Mouse (Mus musculus): ENCODE measurements at regions not wholly inside any gene's neighbourhood (a gene's known extent, or its start where the extent isn't known, plus 50 kb on each side); places are given as distances from the start of the nearest gene placed in this dataset.

DNA sequence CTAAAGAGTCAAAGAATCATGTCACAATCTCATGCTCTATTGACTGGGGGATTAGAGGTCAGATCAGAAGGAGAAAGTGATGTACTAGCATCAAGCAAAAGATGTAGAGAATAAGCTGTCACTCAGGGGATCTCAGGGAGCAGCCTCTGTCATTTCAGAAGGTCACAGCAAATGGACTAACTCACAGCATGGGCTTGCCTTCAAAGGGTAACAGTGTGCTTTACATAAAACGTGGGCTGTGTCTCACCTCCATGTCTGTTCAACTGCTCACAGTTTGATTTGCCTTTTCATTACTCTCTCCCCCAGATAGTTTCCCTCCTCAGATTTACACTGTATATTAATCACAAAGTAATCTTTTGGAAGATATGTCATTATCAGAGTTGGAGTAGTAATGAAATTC lies 527.4 kb upstream of the Tyrp1 start:
- DNase-seq = no peak

DNA sequence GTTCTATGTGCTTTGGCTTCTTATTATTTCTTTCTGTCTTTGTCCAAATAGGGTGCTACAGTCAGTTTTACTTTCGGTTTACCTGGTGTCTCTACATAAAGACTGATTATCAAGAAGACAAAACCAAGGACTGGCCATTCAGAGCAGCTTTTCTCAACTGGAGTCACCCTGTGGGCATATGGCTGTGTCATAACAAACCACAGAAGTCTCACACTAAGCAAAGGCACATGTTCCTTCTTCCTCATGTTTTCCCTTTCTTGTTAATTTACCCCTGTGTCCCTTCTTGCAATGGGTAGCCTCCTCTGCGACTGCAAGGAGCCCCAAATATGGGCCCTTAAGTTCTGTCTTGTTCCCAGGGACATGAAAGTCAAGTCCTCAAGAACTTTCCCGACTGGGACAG lies 523.3 kb upstream of the Tyrp1 start:
- DNase-seq = no peak

DNA sequence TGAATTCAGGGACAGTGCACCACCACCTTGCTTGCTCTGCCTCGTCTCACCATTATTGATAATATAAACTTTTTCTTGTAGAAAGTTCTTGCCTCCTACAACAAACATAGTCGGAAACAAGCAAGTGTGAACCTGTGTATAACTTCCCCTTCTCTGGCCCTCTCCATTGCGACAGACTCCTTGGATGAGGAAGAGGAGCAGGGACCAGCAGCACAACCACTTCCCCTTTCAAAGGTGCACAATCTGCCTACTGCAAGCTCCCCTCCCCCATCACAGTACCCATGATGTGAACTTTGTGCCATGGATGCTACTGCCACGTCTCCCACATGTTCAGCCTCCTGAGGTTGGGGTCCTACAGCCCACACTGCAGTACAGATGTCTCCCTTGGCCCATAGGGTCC lies 522.8 kb upstream of the Tyrp1 start:
- DNase-seq = peak in 1 of 2 experiments; percentile 3

All from lung, adult 18-20 months (tissue).